Mouse (Mus musculus): ENCODE results near the gene Ppil6. TPM values are rescaled to one million over a fixed set of nuclear protein-coding genes. Genes with fewer than 3 reads are reported as not detected.
A peak's percentile ranks its signal among the peaks of the same experiment; 100 is the strongest.

Ppil6 gene
- total RNA-seq, 4 experiments from 2014 or later, result not detected

DNA sequence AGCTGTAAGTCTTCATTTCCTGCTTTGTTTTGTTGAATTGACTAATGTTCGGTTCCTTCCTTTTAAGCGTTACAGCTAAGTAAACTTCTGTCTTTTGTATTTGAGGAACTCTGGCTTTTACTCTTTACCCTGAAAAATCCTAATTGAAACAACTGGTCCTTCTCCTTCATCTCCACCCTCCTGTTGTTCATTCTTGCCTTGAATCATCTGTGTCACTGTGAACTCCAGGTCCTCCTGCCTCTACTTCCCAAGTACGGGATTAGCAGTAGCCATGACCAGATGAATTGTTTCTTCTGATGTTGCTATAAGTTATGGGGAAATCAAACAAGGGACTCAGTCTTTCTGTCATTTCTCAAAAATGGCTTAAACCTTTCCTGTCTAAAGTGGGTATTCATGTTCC is 33.1 kb downstream of the Ppil6 start:
- no peak for DNase-seq (ENCODE audit: low spot score in 2 of 2)

DNA sequence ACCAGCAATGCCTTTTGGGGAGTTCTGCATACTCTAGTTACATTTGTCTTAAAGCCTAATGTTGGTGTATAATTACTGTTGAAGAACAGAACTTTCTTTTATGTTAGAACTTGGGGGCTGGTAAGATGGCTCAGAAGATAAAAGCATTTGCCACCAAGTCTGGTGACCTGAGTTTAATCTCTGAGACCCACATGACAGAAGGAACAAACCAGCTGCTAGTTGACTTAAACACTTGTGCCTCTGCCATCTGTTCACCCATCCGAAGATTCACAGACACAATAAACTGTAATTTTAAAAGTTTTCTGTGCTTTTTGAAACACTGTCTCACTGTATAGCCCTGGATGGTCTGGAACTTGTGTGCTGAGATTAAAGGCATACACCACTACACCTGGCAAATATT is 35.5 kb downstream of the Ppil6 start:
- DNase-seq (ENCODE audit: low spot score in 2 of 2), result no peak

DNA sequence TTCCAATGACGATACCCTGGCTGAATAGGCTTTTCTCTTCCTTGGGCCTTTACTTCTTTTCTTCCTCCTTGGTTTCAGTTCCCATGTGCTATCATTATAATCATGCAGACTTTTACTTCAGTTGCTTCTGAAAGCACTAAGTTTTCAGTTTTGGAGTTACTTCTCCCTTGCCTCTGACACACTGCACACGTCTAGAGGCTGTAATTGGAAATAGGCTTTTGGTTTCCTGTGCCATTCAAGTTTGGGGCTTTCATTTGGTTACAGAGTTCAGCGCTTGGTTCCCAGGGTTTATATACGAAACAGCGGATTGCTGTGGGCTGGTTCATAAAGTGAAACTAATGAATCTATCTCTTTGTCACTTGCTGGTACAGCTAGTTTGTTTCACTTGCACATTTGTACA is 39.7 kb downstream of the Ppil6 start:
- DNase-seq (ENCODE audit: low spot score in 2 of 2), result no peak

DNA sequence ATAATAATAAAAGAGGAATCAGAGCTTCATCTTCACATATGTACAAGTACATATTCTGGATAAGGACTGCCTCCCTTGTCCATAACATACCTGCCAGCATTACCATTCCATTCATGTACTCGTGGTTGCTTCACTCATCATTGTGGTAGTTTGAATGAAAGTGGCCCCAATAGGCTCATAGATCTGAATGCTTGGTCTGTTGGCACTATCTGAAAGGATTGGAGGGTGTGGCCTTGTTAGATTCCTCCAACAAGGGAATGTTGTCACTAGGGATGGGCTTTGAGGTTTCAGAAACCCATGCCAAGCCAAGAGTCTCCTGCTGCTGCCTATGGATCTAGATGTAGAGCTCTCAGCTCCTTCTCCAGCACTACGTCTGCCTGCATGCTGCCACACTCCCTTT is 45.8 kb downstream of the Ppil6 start:
- no peak for DNase-seq (ENCODE audit: low spot score in 2 of 2)

DNA sequence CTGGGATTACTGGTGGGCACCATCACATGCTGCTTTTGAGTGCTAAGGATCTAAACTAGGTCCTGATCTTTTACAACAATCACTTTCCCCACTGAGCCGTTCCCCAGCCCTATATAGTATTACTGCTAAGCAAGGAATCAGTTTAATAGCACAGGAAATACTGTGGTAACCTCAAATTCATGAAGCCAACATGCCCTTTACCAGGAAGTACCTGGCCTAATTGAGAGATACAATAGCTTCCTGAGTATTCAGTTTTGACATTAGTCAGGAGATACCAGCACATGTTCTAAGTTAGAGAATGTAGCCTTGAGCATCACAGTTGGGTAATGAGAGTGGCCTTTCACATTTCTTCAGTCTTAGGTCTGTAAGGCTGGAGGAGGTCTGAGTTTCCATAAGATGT is 46.5 kb downstream of the Ppil6 start:
- no peak for DNase-seq (ENCODE audit: low spot score in 2 of 2)

DNA sequence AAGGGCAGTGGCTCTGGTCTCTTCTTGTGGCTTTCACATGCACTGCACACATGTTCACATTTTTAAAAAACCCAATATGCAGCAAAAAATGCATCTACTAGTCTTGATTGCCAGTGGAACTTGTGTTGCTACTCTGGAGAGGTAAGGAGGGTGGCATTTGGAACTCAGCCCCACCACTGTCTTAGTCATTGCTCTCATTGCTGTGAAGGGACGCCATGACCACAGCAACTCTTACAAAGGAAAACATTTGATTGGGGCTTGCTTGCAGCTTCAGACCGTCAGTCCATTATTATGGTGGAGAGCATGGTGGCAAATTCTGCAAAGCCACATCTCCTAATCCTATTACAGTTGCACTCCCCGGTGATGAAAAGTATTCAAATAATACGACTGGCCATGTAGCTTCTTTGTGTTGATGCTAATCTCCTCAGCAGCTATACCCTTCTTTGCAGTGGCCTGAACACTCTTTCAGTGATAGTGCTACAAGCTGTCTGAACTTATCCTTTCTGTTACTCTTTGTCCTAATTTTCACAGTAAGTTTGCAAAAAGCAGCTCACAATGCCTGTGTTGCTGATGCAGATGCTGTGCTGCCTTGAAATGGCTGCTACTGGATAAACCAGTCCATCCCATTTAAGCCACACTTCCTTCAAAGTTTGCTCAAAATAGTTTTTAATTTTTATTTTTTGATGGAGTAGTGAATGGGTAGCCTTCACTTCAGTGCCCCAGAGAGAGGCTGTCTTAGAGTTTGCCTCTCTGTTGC is 47.2 kb downstream of the Ppil6 start:
- DNase-seq (ENCODE audit: low spot score in 2 of 2), result no peak

DNA sequence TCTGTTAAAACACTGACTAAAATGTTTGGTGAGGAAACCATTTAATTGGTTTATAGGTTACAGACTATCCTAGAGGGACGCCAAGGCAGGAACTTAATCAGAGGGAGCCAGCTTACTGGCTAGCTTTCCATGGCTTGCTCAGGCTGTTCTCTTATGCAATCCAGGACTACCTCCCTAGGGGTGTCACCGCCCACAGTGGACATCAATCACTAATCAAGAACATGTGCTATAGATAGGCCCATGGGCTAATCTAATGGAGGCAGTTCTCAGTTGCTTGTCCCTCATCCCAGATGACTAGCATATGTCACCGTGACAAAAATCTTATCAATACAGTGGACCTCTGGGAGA is 47.7 kb downstream of the Ppil6 start:
- DNase-seq (ENCODE audit: low spot score in 2 of 2), result no peak

DNA sequence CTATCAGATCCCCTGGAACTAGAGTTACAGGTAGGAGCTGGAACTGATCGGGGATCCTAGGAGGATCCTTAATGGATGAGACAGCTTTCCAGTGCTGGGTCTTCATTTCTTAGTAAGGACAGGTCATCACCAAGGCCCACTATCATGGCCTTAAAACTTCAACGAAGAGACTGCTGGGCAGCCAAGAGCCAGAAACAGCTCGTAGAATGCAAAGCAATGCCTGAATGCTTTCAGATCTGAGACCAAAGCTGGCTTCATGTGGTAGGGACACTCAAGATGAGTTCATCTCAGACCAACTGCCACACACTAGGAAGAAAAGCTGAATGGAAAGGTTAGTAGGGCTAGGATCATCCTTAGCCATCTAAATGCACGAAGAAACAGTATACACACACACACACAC is 48.7 kb downstream of the Ppil6 start:
- DNase-seq (ENCODE audit: low spot score in 2 of 2), result no peak

DNA sequence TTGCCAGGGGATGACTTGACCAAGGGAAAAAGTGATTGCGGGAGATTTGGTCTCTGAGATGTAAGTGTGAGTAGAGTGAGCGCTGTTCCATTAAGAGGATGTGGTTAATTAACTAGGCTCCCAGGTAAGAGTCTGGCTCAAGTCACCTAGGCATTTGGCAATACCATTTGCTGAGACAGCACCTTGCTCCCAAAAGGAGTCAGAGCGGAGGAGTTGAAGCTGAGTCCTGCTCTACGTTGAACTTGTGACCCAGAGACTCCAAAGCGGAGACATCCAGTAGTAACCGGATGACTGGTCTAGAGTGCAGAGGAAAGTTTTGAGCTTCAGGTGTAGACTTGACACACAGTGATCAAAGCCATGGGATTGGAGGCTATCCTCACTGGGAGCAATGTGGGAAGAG is 51.8 kb downstream of the Ppil6 start:
- no peak for DNase-seq (ENCODE audit: low spot score in 2 of 2)

DNA sequence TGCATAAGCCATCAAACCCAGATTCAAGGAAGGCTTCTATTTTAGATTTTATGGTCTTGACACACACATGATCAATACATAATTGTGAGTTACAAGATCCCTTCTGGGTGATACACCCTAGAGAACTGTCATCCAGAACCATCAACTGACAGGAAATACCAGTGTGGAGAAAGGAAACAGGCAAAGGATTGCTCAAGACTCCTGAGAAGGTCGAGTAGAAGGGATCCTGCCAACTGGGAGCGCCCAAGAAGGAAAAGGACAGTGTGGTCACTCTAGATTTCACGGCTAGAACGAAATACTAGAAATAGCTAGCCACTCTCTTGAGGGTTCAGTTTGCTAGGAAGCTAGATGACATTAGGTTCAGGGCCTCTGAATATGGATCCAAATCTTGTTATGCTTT is 53.2 kb downstream of the Ppil6 start:
- no peak for DNase-seq (ENCODE audit: low spot score in 2 of 2)

DNA sequence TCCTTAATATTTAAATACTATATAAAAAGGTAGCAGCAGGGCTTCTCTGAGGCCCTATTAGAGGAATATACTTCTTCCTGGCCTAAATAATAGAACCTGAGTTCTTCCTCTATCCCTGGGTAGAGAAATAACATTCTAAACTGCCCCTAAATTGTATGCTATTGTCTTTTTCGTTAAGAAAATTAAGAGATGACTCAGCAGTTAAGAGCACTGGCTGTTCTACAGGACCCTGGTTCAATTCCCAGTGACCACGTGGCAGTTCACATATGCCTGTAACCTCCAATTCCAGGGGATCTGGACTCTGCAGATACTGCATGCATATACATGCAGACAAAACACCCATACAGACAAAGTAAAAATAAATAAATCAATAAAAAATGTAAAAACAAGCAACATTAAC is 53.6 kb downstream of the Ppil6 start:
- DNase-seq (ENCODE audit: low spot score in 2 of 2), result no peak

DNA sequence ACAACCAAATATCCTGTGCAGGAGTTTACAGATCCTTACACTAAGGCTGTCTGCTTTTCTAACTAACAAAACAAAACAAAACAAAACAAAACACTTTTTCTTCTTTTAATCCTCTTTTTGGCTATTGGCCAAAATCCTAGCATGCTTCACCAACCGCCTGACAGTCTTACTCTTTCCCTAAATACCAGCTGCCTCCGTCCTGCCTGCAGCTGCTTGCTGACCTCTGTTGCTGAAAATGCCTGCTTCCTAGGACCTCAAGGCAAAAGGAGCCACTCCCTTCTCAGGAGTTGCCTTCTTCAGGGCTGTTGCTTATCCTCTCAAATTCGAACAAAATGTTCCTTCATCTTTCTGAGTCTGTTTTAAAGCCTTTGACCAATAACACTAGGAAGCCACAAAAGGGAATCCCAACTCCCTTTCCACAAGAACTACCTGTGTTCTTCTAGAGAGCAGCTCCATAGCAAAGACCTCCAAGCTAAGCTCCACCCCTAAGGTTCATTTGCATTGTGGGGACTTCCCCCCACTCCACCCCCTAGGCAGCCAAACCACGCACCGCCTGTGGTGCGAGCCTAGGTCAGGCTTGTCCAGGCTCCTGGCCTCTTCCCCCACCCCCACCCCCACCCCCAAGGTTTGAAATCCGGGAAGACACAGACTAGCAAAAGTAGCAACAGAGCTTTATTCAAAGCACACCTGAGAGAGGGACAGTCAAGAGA is 54.4 kb downstream of the Ppil6 start:
- DNase-seq (ENCODE audit: low spot score in 2 of 2), result no peak

DNA sequence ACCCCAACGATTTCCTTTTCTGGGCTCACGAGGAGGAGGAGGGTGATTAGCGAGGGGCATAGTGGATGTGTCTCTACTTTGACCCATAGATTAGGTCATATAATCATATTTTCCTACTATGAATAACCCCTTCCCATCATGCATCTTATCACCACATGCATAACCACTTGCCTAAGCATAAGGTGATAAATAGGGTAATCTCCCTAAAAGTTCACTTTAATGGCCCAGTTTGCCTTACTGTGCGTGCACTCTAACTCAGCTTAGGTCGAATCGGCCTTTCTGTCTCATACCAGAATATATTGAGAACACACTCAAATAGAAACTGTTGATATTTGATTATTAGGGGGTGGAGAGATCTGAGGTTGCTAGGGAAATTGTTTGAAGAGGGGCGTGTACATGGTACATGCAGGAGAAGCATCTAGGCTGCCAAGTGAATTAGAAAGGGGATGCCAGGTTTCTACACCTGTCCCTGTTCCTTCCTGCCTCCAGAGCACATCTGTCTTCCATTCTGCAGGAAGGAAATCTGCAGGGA is 55.1 kb downstream of the Ppil6 start:
- DNase-seq (ENCODE audit: low spot score in 2 of 2), result no peak

DNA sequence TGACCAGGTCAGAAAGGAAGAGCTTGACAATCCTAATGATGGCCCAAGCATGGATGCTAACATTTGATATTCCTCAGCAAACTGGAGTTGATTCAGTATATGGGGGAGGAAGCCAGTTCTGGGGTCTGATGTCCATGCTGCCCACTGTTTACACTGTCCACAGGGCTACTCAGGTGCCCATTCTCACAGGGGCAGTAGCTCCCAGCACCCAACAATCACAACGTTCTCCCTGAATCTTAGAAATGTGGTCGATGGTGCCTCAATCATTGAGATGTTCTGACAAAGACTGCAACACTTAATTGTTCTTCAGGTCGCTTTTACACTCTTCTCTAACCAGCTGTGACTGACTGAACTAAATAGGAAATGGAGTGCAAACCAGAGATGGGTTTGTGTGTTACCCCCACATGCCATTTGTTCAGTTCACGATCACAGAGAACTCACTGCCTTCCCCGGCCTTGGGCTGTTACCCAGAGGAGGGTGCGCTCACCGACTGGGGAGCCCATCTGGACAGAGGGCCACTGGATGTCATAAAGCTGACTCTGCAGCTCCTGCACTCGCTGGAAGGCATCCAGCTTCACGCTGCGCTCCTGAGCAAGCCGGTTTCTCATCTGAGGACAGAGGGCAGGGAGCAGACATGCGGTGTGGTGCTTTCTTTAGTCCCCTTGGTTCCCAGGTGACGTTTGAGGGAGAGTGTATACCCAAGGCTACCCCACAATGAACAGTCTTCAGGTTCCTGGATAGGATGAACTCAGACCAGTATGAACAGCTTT is 56.3 kb downstream of the Ppil6 start:
- no peak for DNase-seq (ENCODE audit: low spot score in 2 of 2)

DNA sequence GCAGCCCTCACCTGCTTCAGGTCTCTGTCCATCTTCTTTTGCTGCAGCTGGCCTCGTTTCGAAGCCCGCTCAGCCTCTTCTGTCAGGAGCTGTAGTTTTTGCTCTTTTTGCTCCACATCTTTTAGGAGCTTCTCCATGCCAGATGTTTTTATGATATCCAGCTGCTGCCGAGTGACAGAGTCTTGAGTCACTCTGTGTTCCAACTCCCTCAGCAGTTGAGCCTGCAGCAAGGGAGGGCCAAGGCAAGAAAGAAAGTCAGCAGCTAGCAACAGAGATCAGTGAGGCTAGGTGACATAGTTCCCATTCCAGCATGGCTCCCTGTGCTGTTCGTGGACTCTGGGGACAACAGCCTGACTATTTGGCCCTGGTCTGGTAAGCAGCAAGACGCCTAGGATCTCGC is 60.5 kb downstream of the Ppil6 start:
- no peak for DNase-seq (ENCODE audit: low spot score in 2 of 2)

DNA sequence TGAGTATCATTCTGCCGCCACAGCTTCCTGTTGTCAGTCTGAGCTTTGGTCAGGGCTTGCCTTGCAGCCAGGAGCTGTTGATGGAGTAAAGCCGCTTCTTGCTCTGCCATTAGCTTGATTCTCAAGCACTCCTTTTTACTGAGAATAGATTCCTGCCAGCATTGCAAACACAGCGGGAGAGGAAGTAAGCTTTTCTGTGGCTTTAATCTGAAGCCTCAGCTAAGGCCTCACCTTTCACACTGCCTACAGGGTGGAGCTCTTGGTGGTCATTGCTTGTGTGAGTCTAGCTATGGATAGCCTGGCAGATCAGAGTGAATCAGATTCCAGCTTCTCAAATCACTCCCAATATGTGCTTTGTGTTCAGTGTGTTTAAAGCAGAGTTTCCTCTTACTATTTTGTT is 62.1 kb downstream of the Ppil6 start:
- DNase-seq (ENCODE audit: low spot score in 2 of 2), result no peak

DNA sequence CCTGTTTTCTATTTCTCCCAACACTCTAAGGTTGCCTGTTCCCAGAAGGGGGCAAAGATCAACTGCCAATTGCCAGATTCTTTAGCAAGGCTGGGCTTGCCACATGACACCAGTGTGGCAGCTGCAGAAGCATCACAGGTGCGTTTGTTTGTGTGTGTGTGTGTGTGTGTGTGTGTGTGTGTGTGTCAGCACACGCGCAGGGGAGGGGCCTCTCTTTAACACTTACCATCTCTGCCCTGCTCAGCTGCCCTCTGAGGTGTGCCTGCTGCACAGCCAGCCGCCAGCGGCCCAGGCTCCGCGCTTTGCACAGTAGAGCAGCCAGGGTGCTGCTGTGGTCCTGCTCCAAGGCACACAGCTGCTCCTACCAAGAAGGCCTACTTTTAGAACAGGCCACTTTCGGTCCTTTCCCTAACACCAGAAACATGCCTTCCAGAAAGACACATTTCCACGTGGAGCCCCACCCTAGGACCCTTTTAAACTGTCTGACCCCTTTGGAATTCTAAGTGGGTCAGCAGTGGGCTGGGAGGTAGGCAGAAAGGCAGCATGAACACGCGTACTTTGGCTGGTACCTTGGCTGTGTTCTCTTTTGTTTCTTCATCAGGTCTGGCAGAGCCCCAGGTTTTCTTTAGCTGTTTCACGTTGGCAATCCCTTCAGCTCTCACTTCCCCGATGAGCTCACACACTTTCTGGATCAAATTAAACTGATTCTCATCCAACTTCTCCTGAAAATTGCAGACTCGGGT is 62.8 kb downstream of the Ppil6 start:
- peak; percentile 48 to 52 for DNase-seq (ENCODE audit: low spot score in 2 of 2)

DNA sequence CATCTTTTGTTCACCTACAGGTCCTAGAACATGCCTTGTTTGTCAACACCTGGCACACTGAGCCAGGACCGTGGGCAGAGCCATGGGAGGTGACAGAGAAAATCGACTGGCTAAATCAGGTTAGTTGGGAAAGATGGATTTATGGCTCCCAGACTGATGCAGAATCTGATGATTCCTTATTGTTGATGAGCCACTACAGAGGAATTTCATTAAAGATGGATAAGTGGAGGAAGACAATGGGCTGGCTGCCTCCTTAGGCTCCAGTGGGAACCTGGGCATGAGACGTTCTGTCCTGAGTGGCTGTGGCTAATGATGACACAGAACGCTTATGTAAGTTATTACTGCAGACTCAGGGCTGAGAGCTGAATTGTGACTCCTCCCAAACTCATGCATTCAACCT is 63.5 kb downstream of the Ppil6 start:
- DNase-seq (ENCODE audit: low spot score in 2 of 2), result no peak

DNA sequence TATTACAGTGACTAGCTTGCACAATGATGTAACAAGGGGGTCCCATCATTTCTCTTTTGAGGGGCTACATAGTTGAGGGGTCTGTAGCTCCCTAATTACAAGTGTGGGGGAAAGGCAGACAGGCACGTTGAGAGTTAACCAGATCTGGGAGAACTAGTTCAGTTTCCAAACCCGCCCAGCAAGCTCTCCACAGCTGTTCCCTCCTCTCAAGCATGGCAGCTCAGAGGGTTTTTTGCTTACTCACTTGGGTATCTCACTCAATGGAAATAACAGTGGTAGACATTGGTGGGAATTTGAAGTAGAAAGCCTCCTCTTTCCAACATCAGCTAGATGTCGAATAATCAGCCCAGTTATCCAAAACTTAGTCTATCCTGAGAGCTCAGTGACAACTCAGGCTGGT is 64.8 kb downstream of the Ppil6 start:
- DNase-seq (ENCODE audit: low spot score in 2 of 2), result no peak

DNA sequence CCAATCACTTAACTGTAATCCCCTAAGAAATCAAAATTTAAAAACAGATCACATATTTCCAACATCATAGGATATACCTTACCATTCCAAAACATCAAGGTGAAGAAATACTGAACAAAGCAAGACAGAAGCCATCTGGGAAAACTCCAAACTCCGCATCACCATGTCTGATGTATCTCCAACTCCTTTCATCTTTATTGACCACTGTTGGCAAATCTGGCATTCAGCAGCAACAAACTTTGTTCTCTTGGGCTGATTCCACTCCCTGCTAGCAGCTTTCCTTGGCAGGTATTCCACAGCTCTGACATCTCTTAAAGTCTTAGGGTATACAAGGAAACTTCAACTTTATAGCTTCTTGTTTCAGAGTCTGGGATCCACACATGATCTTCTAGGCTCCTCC is 68.2 kb downstream of the Ppil6 start:
- no peak for DNase-seq (ENCODE audit: low spot score in 2 of 2)

DNA sequence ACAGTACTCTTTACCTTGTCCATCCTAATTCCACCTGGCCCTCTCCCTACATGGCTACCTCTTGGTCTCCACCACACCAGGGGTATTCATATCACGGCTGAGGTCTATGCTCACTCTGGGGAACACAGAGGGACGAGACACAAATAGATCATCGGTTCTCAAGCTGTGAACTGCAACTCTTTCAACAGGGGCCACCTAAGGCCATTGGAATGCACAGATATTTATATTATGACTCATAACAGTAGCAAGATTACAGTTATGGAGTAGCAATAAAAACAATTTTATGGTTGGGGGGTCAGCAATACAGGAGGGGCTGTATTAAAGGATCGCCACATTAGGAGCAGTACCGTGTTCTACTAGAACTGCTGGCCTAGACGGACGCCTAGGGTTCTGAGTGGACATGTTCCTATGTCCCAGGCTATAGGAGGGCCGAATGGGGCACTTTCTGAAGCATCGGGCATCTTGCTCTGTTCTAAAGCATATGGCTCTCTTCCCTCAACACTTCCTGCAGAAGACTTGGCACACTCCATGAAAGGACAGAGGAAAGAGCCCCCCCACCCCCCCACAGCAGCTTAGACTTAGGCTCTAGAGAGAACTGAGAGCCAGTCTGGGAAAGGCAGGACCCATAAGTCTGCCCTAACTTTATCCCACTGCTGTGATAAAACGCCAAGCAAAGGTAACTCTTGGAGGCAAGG is 71.6 kb downstream of the Ppil6 start:
- no peak for DNase-seq (ENCODE audit: low spot score in 2 of 2)

All from gastrocnemius, adult 8-10 months (tissue).